16 mouse cellular contexts compared by ENCODE assay signal in the genomic region with DNA sequence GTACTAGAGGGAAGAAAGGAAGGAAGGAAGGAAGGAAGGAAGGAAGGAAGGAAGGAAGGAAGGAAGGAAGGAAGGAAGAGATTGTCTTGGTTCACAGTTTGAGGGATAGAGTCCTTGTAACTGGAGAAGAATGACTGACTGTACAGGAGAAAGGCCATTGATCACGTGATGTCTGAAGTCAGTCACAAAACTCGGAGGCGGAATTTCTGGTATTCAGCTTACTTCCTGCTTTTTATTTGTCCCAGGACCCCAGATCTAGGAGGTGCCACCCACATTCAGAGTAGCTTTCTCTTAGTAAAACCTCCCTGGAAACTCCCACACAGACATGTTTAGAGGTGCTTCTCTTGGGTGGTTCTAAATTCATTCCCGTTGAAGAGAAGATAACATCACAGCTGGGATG.
"Had no signal": no experiment of that assay in that cellular context is flagged by ENCODE, and none has a peak within 500 bp of the region (broad histone marks: within the 10 kb centered on the region; RNA-seq: fewer than 3 reads in every experiment).

No protein-coding gene starts in this region.

- H3K9ac ChIP-seq: kidney, embryonic 15.5 days; limb, embryonic 13.5 days; liver, embryonic 12.5 days; liver, embryonic 15.5 days; midbrain, embryonic 12.5 days had no signal

- H3K4me3 ChIP-seq: kidney, embryonic 15.5 days; limb, embryonic 10.5 days; limb, embryonic 13.5 days; liver, embryonic 12.5 days; liver, embryonic 15.5 days; midbrain, embryonic 12.5 days had no signal

- H3K4me2 ChIP-seq: kidney, embryonic 15.5 days; limb, embryonic 13.5 days; liver, embryonic 12.5 days; liver, embryonic 15.5 days; midbrain, embryonic 12.5 days had no signal

- ATAC-seq: liver, embryonic 12.5 days; midbrain, embryonic 16.5 days had no signal

- DNase-seq: kidney, adult 2 months; kidney, postnatal 14 days; kidney, postnatal 4 days; liver; lung, adult 2 months; lung, postnatal 14 days; lung, postnatal 4 days; thymus, adult 18-20 months; thymus, postnatal 36 days had no signal

- H3K4me1 ChIP-seq: liver, embryonic 12.5 days; liver, embryonic 15.5 days had no signal

- H3K36me3 ChIP-seq: kidney, embryonic 15.5 days; limb, embryonic 10.5 days; limb, embryonic 13.5 days; liver, embryonic 12.5 days; liver, embryonic 15.5 days; midbrain, embryonic 12.5 days had no signal

- H3K9me3 ChIP-seq: kidney, embryonic 15.5 days; limb, embryonic 10.5 days; limb, embryonic 13.5 days; liver, embryonic 12.5 days; liver, embryonic 15.5 days; midbrain, embryonic 12.5 days had no signal

- H3K27ac ChIP-seq: kidney, embryonic 15.5 days; limb, embryonic 10.5 days; limb, embryonic 13.5 days; liver, embryonic 12.5 days; liver, embryonic 15.5 days; midbrain, embryonic 12.5 days had no signal
